Mouse (Mus musculus) thymus, postnatal 25 days (tissue): ENCODE results near the gene Olfr465-ps1.

Source experiments
- DNase-seq: peaks from one replicate; pipeline ENCODE4 v3.0.0; 2022

Gene Olfr465-ps1

DNA sequence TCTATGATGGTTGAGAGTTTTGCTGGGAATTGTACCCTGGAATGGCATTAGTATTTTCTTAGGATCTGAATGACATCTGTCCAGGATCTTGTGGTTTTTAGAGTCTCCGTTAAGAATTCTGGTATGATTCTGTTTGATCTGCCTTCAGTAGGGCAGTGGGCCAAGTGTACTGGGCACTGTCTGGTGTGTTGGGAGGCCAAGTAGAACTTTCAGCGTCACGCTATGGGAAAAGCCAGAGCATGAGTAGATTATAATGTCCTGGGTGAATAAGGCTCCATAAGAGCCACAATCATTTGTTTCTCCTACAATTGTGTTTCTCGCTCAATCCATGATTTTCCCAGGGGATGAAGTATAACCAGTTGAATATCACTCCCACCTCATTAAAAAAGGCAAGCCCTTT is at the start of gene Olfr465-ps1:
Gene Olfr465-ps1, plus strand, starts transcription at position 301 of the 400 bp plus-strand sequence.
- DNase-seq = no peak

DNA sequence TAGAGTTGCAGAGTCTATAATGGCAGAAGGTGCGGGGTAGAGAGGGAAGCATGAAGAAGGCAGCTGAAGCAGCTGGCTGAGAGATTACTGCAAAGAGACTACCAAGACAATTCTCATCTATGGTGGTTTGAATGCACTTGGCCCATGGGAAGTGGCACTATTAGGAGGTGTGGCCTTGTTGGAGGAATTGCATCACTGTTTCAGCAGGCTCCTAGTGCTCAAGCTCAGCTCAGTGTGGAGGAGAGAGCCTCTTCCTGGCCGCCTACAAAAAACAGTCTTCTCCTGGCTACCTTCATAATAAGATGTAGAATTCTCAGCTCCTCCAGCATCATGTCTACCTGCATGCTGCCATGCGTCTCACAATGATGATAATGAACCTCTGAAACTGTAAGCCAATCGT is 42.0 kb upstream of the Olfr465-ps1 start:
- no peak for DNase-seq

DNA sequence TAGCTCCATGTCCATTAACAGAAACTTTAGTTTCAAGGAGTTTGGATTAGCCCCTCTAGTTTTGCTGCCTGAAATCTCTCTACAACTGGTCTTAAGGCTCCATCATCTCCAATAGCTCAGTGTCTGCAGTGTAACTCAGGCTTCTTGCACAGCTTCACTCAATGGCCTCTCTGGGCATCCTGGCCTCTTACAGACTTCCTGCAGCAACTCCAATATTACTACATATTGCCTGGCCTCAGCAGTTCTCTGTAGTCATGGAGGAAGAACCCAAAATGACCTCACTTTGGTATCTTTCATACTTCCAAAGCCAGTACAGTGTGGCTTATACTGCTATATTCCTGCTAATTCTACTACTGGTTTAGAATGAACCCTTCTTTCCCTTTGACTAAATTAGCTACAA is 40.9 kb upstream of the Olfr465-ps1 start:
- DNase-seq = no peak

DNA sequence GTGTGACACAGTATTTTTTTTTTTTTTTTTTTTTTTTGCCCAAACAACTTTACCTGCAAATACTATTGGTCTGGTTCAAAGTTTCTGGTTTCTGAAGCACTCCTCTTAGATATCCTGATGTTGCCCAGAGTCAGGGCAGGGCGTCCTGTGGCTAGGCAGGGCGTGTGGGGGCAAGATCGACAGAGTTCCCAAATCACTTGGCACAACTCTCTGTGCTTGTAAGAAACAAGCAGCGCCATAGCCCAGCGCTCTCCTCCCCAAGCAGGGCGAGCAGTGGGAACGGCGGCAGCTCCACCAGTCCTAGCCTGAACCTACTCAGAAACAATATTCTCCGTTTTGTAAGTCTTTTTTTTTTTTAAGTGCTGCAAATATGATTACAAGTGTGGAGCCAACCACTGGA is 37.2 kb upstream of the Olfr465-ps1 start:
- no peak for DNase-seq

DNA sequence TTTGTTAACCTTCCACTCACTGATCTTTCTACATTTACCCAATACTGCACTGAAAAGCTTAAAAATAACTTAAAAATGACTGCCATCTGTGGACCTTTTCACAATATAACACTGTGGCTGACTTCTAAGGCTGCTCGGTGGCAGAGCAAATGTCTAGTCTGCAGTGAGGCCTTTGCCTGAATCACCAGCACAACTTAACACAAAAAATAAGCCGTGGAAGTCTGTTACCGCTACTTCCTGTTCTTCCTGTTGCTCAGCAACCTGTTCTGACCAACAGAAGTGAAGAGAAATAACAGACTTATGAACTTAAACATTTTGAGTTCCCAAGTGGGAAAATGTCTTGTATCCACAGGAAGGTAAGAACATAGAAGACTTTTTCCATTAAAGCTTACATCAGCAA is 36.7 kb upstream of the Olfr465-ps1 start:
- no peak for DNase-seq

DNA sequence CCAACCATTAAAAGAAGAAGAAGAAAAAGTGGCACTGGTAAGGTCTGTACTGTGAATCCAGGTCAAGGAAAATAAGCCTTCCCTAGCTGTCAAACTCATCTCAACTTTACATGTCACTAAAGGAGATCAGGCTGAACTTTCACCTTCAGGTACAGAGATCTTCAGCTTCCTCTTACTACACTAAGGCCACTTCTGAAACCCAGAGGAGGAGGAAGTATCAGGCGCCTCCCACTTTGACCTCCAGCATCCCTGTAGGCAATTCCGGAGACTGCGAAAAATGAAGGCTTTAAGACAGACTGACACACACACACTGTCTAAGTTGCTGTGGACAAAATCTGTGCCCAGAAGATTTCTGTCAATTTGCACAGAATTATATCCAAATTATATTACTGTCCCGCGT is 25.9 kb upstream of the Olfr465-ps1 start:
- DNase-seq = peak; percentile 19

DNA sequence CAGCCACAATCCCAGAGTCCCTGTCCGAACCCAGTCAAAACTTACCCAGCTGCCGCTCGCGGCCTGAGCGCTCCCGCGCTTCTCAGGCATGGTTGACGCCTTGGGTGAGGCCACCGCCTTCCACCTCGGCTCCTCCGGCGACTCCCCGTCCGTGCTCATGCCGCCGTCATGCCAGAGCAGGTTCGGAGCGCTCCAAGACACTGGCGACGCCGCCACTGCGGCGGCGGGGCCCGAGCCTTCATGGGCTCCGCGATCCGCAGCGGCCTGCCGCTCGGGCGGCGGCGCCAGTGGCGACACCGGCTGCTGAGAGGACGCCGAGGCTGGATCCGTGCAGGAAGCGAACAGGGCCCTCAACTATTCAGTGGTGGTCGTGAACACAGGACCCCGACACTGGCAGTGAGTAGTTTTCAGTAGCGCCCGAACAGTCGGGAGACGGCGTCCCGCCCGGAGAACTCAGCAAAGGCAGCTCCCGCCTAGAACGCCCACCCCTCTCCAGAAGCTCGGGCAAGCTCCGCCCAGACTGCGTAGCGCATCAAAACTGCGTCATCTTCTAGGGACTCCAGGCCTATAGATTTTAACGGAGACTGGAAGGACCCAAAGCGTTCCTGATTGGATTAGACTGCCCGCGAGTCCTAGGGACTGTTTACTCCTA is 25.3 kb upstream of the Olfr465-ps1 start, which contains the start of gene Mfsd14b:
Gene Mfsd14b, minus strand, starts transcription at position 517 of the 652 bp plus-strand sequence.
- DNase-seq = peak; percentile 87

DNA sequence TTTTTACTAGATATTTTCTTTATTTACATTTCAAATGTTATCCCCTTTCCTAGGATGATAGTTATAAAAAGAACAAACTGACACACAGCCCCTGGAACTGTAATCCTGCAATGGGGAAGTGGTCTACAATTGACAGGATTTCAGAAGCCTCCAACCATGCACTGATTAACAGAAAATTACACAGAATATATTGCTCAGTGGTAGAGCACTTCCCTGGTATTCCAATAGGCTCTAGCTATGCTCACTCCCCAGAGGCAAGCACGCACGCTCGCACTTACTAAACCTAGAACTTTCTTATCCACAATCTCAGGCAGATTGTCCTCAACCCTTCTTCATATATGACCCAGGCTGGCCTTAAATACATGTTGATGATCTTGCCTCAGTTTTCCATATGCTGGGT is 24.6 kb upstream of the Olfr465-ps1 start:
- DNase-seq = no peak

DNA sequence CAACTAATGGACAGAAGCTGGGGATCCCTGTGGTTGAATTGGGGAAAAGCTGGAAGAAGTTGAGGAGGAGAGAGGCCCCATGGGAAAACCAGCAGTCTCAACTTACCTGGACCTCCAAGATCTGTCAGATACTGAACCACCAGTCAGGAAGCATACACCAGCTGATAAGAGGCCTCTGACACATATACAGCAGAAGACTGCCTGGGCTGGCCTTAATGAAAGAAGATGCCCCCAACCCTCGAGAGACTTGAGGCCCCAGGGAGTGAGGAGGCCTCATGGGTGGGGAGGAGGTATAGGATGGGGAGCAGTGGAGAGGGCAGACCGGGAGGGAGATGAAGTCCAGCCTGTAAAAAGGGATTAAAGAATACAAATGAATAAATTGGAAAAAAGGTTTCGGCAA is 16.9 kb upstream of the Olfr465-ps1 start:
- no peak for DNase-seq

DNA sequence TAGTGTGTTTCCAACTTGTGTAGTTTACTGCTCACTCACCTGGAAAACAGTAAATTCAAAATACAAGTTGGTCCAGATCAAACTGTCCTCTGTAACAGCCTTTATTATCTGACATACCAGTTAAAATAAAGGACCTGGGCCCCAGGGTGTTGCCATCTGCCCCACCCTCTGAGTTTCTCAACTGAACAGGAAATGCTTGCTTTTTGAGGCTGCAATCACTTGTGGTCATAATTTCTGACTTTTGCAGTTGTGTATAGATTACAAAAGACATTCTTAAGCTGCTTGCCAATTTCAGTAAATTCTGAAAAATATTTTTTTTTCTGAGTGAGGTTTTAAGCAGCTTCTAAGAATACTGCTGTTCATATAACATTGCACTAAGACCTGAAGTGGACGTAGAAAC is 15.8 kb upstream of the Olfr465-ps1 start:
- DNase-seq = no peak

DNA sequence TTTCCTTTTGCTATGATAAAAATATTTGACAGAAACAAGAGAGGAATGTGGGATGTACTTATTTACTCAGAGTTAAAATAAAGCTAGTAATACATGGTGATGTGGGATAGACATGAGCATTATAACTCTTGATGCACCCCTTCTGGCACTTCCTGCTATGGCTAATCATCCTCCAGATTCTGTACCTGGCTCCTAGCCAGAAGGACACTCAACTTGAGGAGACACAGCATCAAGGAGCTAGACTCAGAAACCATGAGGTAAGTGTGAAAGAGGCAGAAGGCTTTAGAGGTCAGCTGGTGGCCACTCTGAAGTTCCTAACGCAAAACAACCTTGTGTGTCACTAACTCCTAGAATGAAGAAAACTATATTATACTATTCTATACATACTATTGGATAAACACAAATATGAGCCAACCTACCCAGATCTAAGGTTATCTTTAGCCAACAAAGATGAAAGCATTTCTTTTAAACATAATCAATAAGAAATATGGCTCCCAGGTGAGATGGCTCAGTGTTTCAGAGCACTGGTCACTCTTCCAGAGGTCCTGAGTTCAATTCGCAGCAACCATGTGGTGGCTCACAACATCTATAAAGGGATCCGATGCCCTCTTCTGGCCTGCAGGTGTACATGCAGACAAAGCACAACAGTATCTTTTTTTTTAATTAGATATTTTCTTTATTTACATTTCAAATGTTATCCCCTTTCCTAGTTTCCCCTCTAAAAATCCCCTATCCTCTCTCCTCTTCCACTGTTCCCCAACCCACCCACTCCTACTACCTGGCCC is 10.6 kb upstream of the Olfr465-ps1 start:
- peak; percentile 13 for DNase-seq

DNA sequence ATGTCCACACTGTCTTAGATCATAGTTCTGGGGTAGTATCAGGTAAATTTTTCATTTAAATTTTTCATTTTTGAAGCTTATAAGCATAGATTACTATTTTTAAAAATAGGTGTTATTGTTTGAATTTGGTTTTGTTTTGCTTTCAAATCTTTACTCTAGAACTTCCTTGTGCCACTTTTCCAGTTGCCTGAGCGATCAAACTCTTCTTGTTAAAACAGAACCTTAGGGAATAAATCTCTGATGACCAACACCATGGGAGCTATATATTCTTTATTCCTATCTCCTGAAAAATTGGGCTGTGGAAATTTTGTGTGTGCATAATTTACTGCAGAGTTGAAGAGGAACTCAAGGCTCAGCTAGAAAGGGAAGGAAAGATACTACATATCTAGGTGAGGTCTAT is 12.1 kb downstream of the Olfr465-ps1 start, which contains the start of gene Olfr466:
Gene Olfr466, plus strand, starts transcription at position 301 of the 400 bp plus-strand sequence.
- DNase-seq = no peak

DNA sequence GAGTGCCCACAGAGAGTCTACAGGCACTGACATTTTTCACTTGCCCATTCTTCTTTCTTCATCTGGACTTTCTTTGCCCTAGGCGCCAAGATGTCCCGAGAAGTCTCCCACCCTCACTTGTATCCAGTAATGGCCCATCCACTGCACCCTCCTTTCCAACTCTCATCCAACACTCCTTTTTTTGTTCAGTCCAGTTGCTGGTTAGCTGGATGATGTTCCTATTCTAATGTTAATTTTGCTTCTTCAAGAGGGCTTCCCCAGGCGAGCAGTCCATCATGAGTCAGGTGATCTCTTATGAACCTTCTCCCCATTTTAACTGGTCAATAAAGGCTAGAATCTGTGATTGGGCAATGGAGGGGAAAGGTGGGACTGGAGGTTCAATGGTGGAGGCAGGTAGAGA is 36.2 kb downstream of the Olfr465-ps1 start:
- no peak for DNase-seq

DNA sequence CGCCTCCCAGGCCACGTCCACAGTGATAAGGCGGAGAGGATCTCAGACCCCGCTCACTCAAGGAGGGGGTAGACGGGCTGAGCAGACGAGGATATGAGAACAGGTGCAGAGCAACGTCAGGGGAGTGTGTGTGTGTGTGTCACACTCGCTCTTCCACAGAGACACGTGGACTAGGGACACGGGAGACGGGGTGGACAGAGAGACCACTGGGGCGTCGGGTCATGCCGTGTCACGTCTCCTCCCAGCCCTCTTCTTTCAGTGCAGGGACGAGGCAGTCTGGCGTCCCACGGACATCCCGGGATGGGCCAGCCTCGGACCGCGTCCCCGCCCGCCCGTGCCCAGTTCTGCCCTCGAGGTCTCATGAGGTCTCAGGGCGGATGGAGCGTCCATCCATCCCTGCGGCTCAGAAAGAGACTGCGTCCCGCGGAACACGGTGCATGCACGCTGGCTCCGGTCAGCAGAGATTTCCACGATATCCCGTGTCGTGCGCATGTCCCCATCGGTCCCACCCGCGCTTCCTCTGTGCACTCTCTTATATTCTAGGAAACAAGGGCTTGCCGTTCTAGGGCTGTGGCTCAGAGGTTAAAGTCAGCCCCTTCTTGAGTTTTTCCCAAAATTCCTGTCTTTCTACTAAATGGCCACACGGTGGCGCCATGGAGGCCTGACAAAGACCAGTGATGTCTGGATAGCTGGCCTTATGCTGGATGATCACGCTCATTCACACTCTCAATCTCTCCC is 38.0 kb downstream of the Olfr465-ps1 start:
- peak; percentile 33 for DNase-seq

DNA sequence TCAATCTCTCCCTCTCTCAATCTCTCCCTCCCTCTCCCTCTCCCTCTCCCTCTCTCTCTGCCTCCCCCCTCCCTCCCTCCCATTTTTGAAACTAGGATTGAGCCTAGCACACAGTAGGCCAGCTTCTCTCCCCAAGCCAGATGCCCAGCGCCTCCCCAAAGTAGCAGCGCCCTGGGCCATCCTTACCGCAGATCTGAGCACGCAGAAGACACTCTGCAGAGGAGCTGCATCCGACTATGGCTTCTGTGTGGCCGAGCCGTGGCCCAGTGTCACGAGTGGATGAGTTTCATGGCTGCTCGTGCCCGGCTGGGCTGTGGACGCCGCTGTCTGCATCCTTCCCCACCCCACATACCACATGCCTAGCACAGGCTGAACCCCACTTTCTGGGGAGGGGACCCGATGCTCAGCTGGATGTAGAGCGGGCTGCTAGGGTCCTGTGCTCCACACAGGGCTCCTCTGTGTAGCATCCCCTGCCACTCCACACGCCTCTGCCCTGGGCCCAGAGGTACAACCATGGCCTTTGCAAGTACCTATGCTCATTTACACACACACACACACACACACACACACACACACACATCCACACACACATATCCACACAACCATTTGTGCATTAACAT is 38.7 kb downstream of the Olfr465-ps1 start:
- DNase-seq = no peak
